Mouse (Mus musculus) lung, embryonic 14.5 days (tissue): ENCODE results near the gene Parp16. TPM values are rescaled to one million over a fixed set of nuclear protein-coding genes. Genes with fewer than 3 reads are reported as not detected.

Experiments used
- ATAC-seq: fragments of 200-750 bp; cut with Nextera tagmentation; 2 replicates; pipeline ENCODE4 v1.8.0; 2017; ENCODE audit warnings: mild to moderate bottlenecking, moderate TSS enrichment, moderate library complexity; ENCODE audit not compliant: insufficient read depth
- DNase-seq: peaks from one replicate; pipeline ENCODE4 v3.0.0-alpha.2; 2015
- H3K27ac ChIP-seq: fragments of 300-500 bp; sonication (generic); 2 replicates; pipeline ENCODE4 v1.5.1; 2014; ENCODE audit warnings: low read depth, mild to moderate bottlenecking, moderate library complexity
- H3K27me3 ChIP-seq: fragments of 300-500 bp; sonication (generic); 2 replicates; pipeline ENCODE4 v1.6.1; 2014; ENCODE audit warnings: low read length, control low read depth; ENCODE audit not compliant: insufficient read depth
- H3K36me3 ChIP-seq: fragments of 300-500 bp; sonication (generic); 2 replicates; pipeline ENCODE4 v1.6.1; 2014; ENCODE audit warnings: control low read depth; ENCODE audit not compliant: insufficient read depth
- H3K4me1 ChIP-seq: fragments of 300-500 bp; sonication (generic); 2 replicates; pipeline ENCODE4 v1.6.1; 2014; ENCODE audit warnings: antibody characterized with exemption, control low read depth; ENCODE audit not compliant: insufficient read depth
- H3K4me2 ChIP-seq: fragments of 300-500 bp; sonication (generic); 2 replicates; pipeline ENCODE4 v1.6.1; 2014; ENCODE audit warnings: mild to moderate bottlenecking
- H3K4me3 ChIP-seq: fragments of 300-500 bp; sonication (generic); 2 replicates; pipeline ENCODE4 v1.5.1; 2014; ENCODE audit warnings: low read depth, low read length
- H3K9ac ChIP-seq: fragments of 300-500 bp; sonication (generic); 2 replicates; pipeline ENCODE4 v1.6.1; 2014
- H3K9me3 ChIP-seq: fragments of 300-500 bp; sonication (generic); 2 replicates; pipeline ENCODE4 v1.6.1; 2016; ENCODE audit warnings: low read depth, low read length, control low read depth
- CTCF ChIP-seq: IDR thresholded peaks from 2 replicates; pipeline ENCODE4 v1.5.1; 2016; ENCODE audit warnings: antibody characterized with exemption, low read depth
- WGBS: fragments of 180-500 bp; shearing (Covaris S2); extraction: QIAGEN DNeasy Blood & Tissue Kit; methylation state at CpG from one replicate; pipeline ENCODE4 v1.1.7; 2014; 5-methylcytosine and 5-hydroxymethylcytosine counted together
- polyA plus RNA-seq: library from polyadenylated mRNA; unstranded; fragments of >200 nt; fragmentation: Nextera tagmentation; extraction: Ambion mirVana; gene quantifications from 2 replicates; pipeline ENCODE4 v1.2.1, GENCODE M21; 2014

The Parp16 gene
- polyA plus RNA-seq, 1 experiment from 2014 or later, result 5.3 TPM

DNA sequence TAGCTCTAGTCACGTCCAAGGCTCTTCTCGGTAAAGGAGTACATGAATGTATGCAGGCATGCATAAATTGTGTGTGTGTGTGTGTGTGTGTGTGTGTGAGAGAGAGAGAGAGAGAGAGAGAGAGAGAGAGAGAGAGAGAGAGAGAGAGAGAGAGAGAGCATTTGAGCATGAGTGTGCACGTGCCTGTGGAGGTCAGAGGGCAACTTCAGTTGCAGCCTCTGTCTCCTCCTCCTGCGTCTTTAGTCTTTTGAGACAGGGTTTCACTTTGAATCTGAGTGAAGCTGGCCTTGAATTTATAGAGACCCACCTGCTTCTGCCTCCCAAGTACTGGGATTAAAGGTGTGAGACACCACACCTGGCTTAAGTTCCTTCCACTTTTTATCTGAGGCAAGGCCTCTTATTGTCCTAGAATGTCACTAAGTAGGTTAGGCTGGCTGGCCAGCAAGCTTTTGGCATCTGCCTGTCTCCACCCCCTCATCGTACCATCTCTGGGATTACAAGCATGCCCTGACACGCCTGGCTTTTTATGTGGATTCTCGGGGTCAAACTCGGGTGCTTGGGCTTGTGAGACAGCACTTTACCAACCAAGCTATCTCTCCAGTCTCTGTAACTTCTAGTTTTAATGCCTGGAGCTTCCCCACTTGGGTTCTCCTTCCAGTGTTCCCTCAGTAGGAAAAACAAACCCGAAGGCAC lies 62.2 kb downstream of the Parp16 start:
- Histone ChIP-seq H3K27ac (no peak overlapping the region), H3K36me3 (no peaks in the 10 kb centered on the region), H3K4me2 (no peak overlapping the region), H3K4me1 (no peaks in the 10 kb centered on the region), H3K9ac (no peak overlapping the region), H3K27me3 (no peaks in the 10 kb centered on the region), H3K4me3 (no peak overlapping the region), H3K9me3 (no peaks in the 10 kb centered on the region)
- no peak for TF ChIP-seq CTCF
- ATAC-seq, result no peak
- no peak for DNase-seq
- 67% methylated on average over 9 of the region's 9 CpGs for WGBS

- H3K36me3 ChIP-seq, result no peaks in the 10 kb centered on the region
- ATAC-seq (no peak), DNase-seq (no peak)
- H3K27ac ChIP-seq, result no peak overlapping the region
- no peak for TF ChIP-seq CTCF
- no peaks in the 10 kb centered on the region for H3K27me3 ChIP-seq
- no peaks in the 10 kb centered on the region for H3K4me1 ChIP-seq
- H3K4me3 ChIP-seq, result no peak overlapping the region
- 72% methylated on average over 7 of the region's 7 CpGs for WGBS
- H3K9me3 ChIP-seq, result no peaks in the 10 kb centered on the region
- H3K9ac ChIP-seq, result no peak overlapping the region
- no peak overlapping the region for H3K4me2 ChIP-seq
These were observed 64.2 kb downstream of the Parp16 start for GRCm38 (mm10) chr9:65259366-65259765.

DNA sequence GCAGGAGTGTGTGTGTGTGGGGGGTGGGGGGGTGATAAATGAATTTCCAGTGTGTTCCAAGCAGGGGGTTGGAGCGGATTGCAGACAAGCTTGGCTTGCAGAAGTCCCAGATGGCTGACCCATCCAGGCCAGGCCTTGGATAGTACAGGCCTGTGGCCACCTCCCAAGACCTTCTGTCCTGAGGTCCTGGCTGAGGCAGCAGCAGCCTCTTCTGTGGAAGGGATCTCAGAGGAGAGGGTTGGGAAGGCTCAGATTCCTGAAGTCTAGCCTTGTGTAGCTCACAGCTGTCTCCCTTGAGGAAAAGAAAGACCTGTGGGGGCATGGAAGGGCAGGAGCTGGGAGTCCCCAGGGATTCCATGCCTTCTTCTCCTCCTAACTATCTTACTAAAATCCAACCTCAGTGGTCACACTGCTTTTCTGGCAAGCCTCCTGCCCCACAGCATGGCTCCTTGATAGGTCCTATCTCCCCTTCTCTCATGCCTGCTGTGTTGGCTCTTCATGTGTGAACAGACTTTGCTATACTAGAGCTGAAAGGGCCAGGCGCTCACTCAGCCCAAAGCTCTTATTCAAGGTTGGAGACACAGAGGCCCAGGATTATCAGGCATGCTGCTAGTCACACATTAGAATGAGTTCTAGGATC lies 66.6 kb downstream of the Parp16 start:
- WGBS, result 79% methylated on average over 2 of the region's 2 CpGs
- H3K27me3 ChIP-seq, result no peaks in the 10 kb centered on the region
- ATAC-seq, result no peak

GRCm38 (mm10) chr9:65262641-65263120 lies 67.5 kb downstream of the Parp16 start:
- Histone ChIP-seq H3K4me3 (no peak overlapping the region), H3K9me3 (no peaks in the 10 kb centered on the region), H3K4me2 (no peak overlapping the region), H3K36me3 (no peaks in the 10 kb centered on the region), H3K4me1 (no peaks in the 10 kb centered on the region), H3K27ac (no peak overlapping the region), H3K9ac (no peak overlapping the region), H3K27me3 (no peaks in the 10 kb centered on the region)
- no peak for TF ChIP-seq CTCF
- ATAC-seq (no peak), DNase-seq (no peak)
- 89% methylated on average over 3 of the region's 3 CpGs for WGBS

More for the DNA sequence above, 66.6 kb downstream of the Parp16 start:
- no peak for TF ChIP-seq CTCF
- no peak for DNase-seq
- H3K36me3 ChIP-seq, result no peaks in the 10 kb centered on the region
- H3K4me3 ChIP-seq, result no peak overlapping the region
- H3K4me2 ChIP-seq, result no peak overlapping the region
- no peaks in the 10 kb centered on the region for H3K4me1 ChIP-seq
- no peak overlapping the region for H3K9ac ChIP-seq
- H3K9me3 ChIP-seq, result no peaks in the 10 kb centered on the region
- no peak overlapping the region for H3K27ac ChIP-seq

GRCm38 (mm10) chr9:65264959-65265358 lies 69.8 kb downstream of the Parp16 start, which contains the start of gene Cilp:
Gene Cilp, plus strand, starts transcription at chr9:65265180.
- no peak within 1 kb of the TSS for H3K4me2 ChIP-seq
- H3K36me3 ChIP-seq, result no peaks in the 10 kb centered on the region
- peak; percentile 81 for DNase-seq
- no peaks in the 10 kb centered on the region for H3K9me3 ChIP-seq
- no peaks in the 10 kb centered on the region for H3K4me1 ChIP-seq
- ATAC-seq, result peak; percentile 52; the same call in 1 of the 2 replicates
- H3K9ac ChIP-seq, result no peak within 1 kb of the TSS
- H3K27ac ChIP-seq, result no peak within 1 kb of the TSS
- WGBS, result 44% methylated on average over 5 of the region's 5 CpGs
- H3K4me3 ChIP-seq, result no peak within 1 kb of the TSS
- no peak for TF ChIP-seq CTCF
- H3K27me3 ChIP-seq, result no peaks in the 10 kb centered on the region

- no peaks in the 10 kb centered on the region for H3K27me3 ChIP-seq
- H3K4me1 ChIP-seq, result no peaks in the 10 kb centered on the region
- 44% methylated on average over 7 of the region's 7 CpGs for WGBS
- no peaks in the 10 kb centered on the region for H3K36me3 ChIP-seq
- no peak for TF ChIP-seq CTCF
- H3K4me3 ChIP-seq, result no peak overlapping the region
- DNase-seq, result peak; percentile 65
- H3K27ac ChIP-seq, result no peak overlapping the region
- H3K4me2 ChIP-seq, result no peak overlapping the region
- H3K9ac ChIP-seq, result no peak overlapping the region
- ATAC-seq, result no peak
- no peaks in the 10 kb centered on the region for H3K9me3 ChIP-seq
These were observed 72.8 kb downstream of the Parp16 start for GRCm38 (mm10) chr9:65267742-65268515.
